Mouse (Mus musculus) c-Kit-negative CD71-positive TER-119-positive erythroid progenitor cells, embryonic 14.5 days (primary cell): Measurements from ENCODE around the gene Gm9903.

Source experiments
- DNase-seq: peaks from one replicate; pipeline ENCODE4 v3.0.0-alpha.2; 2013; ENCODE audit warnings: low read depth, low spot score

The Gm9903 gene

GRCm38 (mm10) chr5:33640652-33641051 lies 10.9 kb downstream of the Gm9903 start:
- no peak for DNase-seq

- no peak for DNase-seq
These were observed 21.3 kb downstream of the Gm9903 start for GRCm38 (mm10) chr5:33651017-33651416.

GRCm38 (mm10) chr5:33651541-33651920 lies 21.8 kb downstream of the Gm9903 start:
- DNase-seq, result no peak

GRCm38 (mm10) chr5:33651921-33652782 lies 22.4 kb downstream of the Gm9903 start, which contains the start of gene Slbp:
Slbp (minus strand) TSS chr5:33652574.
- DNase-seq, result peak; percentile 91

- no peak for DNase-seq
These were observed 23.1 kb downstream of the Gm9903 start for GRCm38 (mm10) chr5:33652783-33653173.

- no peak for DNase-seq
These were observed 24.7 kb downstream of the Gm9903 start for GRCm38 (mm10) chr5:33654424-33654823.

GRCm38 (mm10) chr5:33655251-33655840 lies 25.6 kb downstream of the Gm9903 start:
- DNase-seq, result no peak

- DNase-seq, result no peak
These were observed 27.0 kb downstream of the Gm9903 start for GRCm38 (mm10) chr5:33656739-33657138.

GRCm38 (mm10) chr5:33657251-33657786 lies 27.6 kb downstream of the Gm9903 start:
- peak; percentile 72 for DNase-seq

- peak; percentile 92 for DNase-seq
These were observed 28.3 kb downstream of the Gm9903 start, which contains the start of the genes Tacc3 and Tmem129 for GRCm38 (mm10) chr5:33657787-33658663. Tacc3 (plus strand) TSS chr5:33658128. Tmem129 (minus strand) TSS chr5:33658416.

GRCm38 (mm10) chr5:33658664-33659050 lies 28.9 kb downstream of the Gm9903 start:
- no peak for DNase-seq

- no peak for DNase-seq
These were observed 38.5 kb downstream of the Gm9903 start for GRCm38 (mm10) chr5:33668223-33668622.

- DNase-seq, result no peak
These were observed 41.9 kb downstream of the Gm9903 start for GRCm38 (mm10) chr5:33671659-33672058.

- DNase-seq, result no peak
These were observed 44.7 kb downstream of the Gm9903 start for GRCm38 (mm10) chr5:33674439-33674838.

GRCm38 (mm10) chr5:33675964-33676363 lies 46.2 kb downstream of the Gm9903 start:
- no peak for DNase-seq

- no peak for DNase-seq
These were observed 48.5 kb downstream of the Gm9903 start for GRCm38 (mm10) chr5:33678244-33678643.

- no peak for DNase-seq
These were observed 51.3 kb downstream of the Gm9903 start for GRCm38 (mm10) chr5:33681044-33681443.
